In genomic region chr7:27587741-27588140, GRCm38 (mm10) we compare ENCODE assay signal across 12 mouse cellular contexts. TPM values are rescaled to one million over a fixed set of nuclear protein-coding genes. Genes with fewer than 3 reads are reported as not detected.
DNase-seq lines count a peak whose midpoint lies in the region; ATAC-seq and TF ChIP-seq lines count a peak whose summit lies in the region.
"Had no signal": no experiment of that assay in that cellular context is flagged by ENCODE, and none has a peak within 500 bp of the region (broad histone marks: within the 10 kb centered on the region; RNA-seq: fewer than 3 reads in every experiment).

No protein-coding gene starts in this region.

- H3K4me1 ChIP-seq in bone marrow macrophage, adult 2 months (ENCODE audit: control insufficient read depth, insufficient read depth, low read length) = peaks cover 11% of the 10 kb centered on the region
- peaks cover 3% of the 10 kb centered on the region for H3K4me1 ChIP-seq in forebrain, embryonic 12.5 days

- no peaks in the 10 kb centered on the region for H3K27me3 ChIP-seq in forebrain, embryonic 12.5 days
- H3K27me3 ChIP-seq: heart, embryonic 15.5 days; liver, embryonic 13.5 days had no signal

- peaks cover 16% of the 10 kb centered on the region for H3K36me3 ChIP-seq in forebrain, embryonic 12.5 days (replicated peaks)

- H3K9me3 ChIP-seq in forebrain, embryonic 12.5 days = no peaks in the 10 kb centered on the region
- H3K9me3 ChIP-seq: heart, embryonic 15.5 days; liver, embryonic 13.5 days had no signal

- intact Hi-C loops in left cerebral cortex, adult 2 months (cut with DNase I) = no loop called here

- no peak for DNase-seq in left cerebral cortex, adult 2 months (ENCODE audit: extremely low spot score in 1 of 2, low spot score in 2 of 2)
- DNase-seq in left cerebral cortex, adult 18-20 months (ENCODE audit: low spot score in 2 of 2) = no peak
- peak; percentile 73 for DNase-seq in 416B (ENCODE audit: low read depth)
- peak; percentile 26 for DNase-seq in CD4-positive helper T cell, adult 2 months (ENCODE audit: low read depth, low spot score)
- no peak for DNase-seq in Muller cell, postnatal 12 days (ENCODE audit: inconsistent ontology term)
- DNase-seq: adrenal gland, adult 2 months; liver, embryonic 13.5 days; thymus, adult 18-20 months had no signal

- ATAC-seq in forebrain, embryonic 12.5 days (ENCODE audit: low FRiP score) = no peak

- TF ChIP-seq POLR2A in bone marrow macrophage, adult 2 months (IDR thresholded peaks at IDR 0.05; ENCODE audit: borderline replicate concordance, low read depth, low read length) = no peak

- no peak overlapping the region for H3K4me2 ChIP-seq in forebrain, embryonic 12.5 days
- H3K4me2 ChIP-seq: heart, embryonic 15.5 days; hindbrain, embryonic 14.5 days; liver, embryonic 13.5 days had no signal

- TF ChIP-seq CTCF in left cerebral cortex, adult 2 months (IDR thresholded peaks at IDR 0.05) = peak; percentile 28
- no peak for TF ChIP-seq CTCF in bone marrow macrophage, adult 2 months (IDR thresholded peaks at IDR 0.05; ENCODE audit: low read depth, low read length)

- H3K9ac ChIP-seq in forebrain, embryonic 12.5 days = no peak overlapping the region
- H3K9ac ChIP-seq: heart, embryonic 15.5 days; hindbrain, embryonic 14.5 days; liver, embryonic 13.5 days had no signal

- no peak overlapping the region for H3K4me3 ChIP-seq in left cerebral cortex, adult 2 months
- H3K4me3 ChIP-seq in bone marrow macrophage, adult 2 months (ENCODE audit: insufficient read depth, low read length) = no peak overlapping the region
- H3K4me3 ChIP-seq in forebrain, embryonic 12.5 days (replicated peaks) = no peak overlapping the region
- H3K4me3 ChIP-seq: heart, embryonic 15.5 days; liver, embryonic 13.5 days had no signal

- WGBS in forebrain, embryonic 12.5 days = 87% methylated on average over 2 of the region's 2 CpGs

- no peak overlapping the region for H3K27ac ChIP-seq in left cerebral cortex, adult 2 months
- H3K27ac ChIP-seq in bone marrow macrophage, adult 2 months (ENCODE audit: insufficient read depth, low read depth, low read length) = peak overlapping the region; percentile 41
- H3K27ac ChIP-seq in forebrain, embryonic 12.5 days = no peak overlapping the region
- H3K27ac ChIP-seq: heart, embryonic 15.5 days; hindbrain, embryonic 14.5 days; liver, embryonic 13.5 days had no signal

RNA-seq across cellular contexts. Expression of gene Akt2, which starts 3.6 kb away (rescaled TPM):
- 100 to 1,000 TPM; 115 to 116 TPM for total RNA-seq in left cerebral cortex, adult 2 months (2021)
- total RNA-seq in left cerebral cortex, adult 18-20 months (2021) = 100 to 1,000 TPM; 103 to 113 TPM
- polyA plus RNA-seq in bone marrow macrophage, adult 2 months (2012; ENCODE audit: insufficient read depth, insufficient read length, missing spikeins) = 67.1 and 83.5 TPM in 2 replicates
- polyA plus RNA-seq in forebrain, embryonic 12.5 days (2016; fragmentation: Nextera tagmentation; extraction: Ambion mirVana) = 81.2 and 84.6 TPM in 2 replicates

RNA-seq across cellular contexts. Expression of gene 2310022A10Rik, which starts 34.7 kb away (rescaled TPM):
- 10 to 100 TPM; 25.9 to 27.1 TPM for total RNA-seq in left cerebral cortex, adult 2 months (2021)
- total RNA-seq in left cerebral cortex, adult 18-20 months (2021) = 10 to 100 TPM; 30.5 to 33.0 TPM
- 53.6 and 59.8 TPM in 2 replicates for polyA plus RNA-seq in bone marrow macrophage, adult 2 months (2012; ENCODE audit: insufficient read depth, insufficient read length, missing spikeins)
- 38.7 and 39.6 TPM in 2 replicates for polyA plus RNA-seq in forebrain, embryonic 12.5 days (2016; fragmentation: Nextera tagmentation; extraction: Ambion mirVana)

RNA-seq across cellular contexts. Expression of gene Pld3, which starts 34.7 kb away (rescaled TPM):
- 100 to 1,000 TPM; 746 to 788 TPM for total RNA-seq in left cerebral cortex, adult 2 months (2021)
- 100 to 1,000 TPM; 750 TPM for total RNA-seq in left cerebral cortex, adult 18-20 months (2021)
- polyA plus RNA-seq in bone marrow macrophage, adult 2 months (2012; ENCODE audit: insufficient read depth, insufficient read length, missing spikeins) = 397 TPM in 2 replicates
- polyA plus RNA-seq in forebrain, embryonic 12.5 days (2016; fragmentation: Nextera tagmentation; extraction: Ambion mirVana) = 58.1 and 58.2 TPM in 2 replicates

Comparison
In these comparisons a context has a peak if more than half of its experiments do, and no peak if none do; other contexts are left out.
1. DNase-seq: peak in 416B (single experiment) and CD4-positive helper T cell, adult 2 months (single experiment); none in left cerebral cortex, adult 2 months (0 of 2), left cerebral cortex, adult 18-20 months (0 of 2) and Muller cell, postnatal 12 days (single experiment).